Mouse (Mus musculus): ENCODE data around the gene Psmb7.

Gene Psmb7

DNA sequence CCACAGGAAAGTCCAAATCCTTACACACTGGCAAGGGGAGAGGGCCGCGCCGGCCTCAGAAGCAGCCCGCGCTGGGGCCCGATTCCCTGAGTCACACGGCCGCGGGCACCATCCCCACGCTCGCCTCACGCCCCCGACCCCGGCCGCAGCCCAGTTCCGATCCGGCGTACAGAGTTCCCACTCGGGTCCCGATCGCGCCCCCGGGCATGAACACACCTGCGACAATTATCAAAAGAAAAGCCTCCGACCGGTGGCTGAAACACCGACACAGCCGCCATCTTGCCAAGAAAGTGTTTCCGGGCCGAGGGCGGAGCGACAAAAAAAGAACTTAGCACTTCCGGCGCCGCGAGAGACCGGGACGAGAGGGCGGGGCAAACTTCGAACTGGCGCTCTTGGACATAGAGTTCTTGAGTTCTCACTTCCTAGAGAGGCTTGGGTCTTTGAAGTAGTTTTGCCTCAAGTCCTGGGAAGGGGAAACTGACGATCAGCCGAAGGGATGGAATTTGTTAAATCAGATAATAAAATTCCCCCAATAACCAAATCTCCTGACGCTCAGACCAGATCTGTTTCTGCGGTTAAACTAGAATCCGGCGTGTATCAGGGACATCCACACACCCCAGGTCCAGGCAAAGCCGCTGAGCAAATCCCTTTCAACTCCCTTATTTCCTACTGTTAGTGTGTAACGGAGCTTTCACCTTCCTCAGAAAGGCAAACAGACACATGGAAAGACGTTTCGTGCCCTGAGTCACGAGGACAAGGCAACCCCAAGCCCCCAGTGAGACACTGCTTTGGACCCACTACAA, at the start of gene Psmb7:
Psmb7 (minus strand) TSS at position 463 of the 803 bp plus-strand sequence.
- DNase-seq (ENCODE audit: low spot score in 2 of 2), result peak; percentile 69 to 84

DNA sequence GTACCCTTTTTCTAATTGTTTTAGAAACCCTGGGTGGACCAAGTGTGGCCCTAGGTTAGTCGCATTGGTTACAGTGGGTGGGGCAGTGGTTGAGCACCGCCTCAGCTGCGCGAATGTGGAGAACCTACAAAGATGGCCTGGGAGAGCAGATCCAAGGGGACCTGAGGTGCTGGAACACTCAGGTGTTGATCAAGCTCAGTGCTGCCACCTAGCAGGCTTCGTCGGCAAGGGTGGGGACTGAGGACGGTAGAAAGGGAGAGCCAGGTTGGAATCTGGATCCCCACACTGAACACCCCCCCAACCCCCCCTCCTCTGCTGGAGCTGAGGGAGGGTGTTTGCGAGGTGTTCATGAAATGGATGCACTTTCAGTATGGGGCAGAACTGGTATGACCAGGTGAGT, 47.7 kb upstream of the Psmb7 start:
- DNase-seq (ENCODE audit: low spot score in 2 of 2), result peak in 1 of 2 experiments; percentile 48

- no peak for DNase-seq (ENCODE audit: low spot score in 2 of 2)
Observed at GRCm38 (mm10) chr2:38689881-38690280, 46.0 kb upstream of the Psmb7 start.

DNA sequence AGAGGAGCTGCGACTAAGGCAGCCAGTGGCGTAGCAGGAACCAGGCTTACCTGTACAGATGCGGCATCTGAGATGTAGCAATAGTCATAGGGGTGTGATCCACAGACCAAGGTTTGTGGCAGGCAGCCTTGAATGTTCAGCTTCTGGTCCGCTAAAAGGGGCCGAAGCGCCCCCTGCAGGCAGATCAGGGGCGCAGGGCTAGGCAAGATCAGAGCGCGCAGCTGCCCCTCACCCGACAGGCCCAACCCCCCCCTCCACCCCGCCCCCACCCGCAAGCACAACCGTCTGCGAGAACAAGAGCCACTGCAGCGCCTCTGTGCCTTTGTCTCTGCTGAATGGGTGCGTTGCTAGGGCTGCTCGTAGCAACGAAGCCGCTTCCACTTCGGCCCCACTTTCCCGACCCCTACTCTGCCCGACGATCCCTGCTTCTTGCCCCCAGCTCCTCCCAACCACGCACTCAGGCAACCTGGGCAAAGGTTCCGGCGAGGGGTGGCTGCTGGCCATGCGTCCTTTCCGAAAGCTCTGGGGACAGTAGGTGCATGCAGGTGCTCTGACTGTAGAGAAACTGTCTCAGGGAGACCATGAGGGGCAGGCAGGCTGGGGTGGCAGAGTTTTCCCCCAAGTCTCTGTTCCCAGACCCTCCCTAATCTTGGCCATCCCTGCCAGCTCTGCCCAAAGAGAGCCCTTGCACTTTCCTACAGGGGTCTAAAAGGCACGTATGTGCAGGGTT, 45.1 kb upstream of the Psmb7 start:
- peak; percentile 54 to 78 for DNase-seq (ENCODE audit: low spot score in 2 of 2)

- DNase-seq (ENCODE audit: low spot score in 2 of 2), result no peak
Observed at GRCm38 (mm10) chr2:38685746-38686145, 41.9 kb upstream of the Psmb7 start.

DNA sequence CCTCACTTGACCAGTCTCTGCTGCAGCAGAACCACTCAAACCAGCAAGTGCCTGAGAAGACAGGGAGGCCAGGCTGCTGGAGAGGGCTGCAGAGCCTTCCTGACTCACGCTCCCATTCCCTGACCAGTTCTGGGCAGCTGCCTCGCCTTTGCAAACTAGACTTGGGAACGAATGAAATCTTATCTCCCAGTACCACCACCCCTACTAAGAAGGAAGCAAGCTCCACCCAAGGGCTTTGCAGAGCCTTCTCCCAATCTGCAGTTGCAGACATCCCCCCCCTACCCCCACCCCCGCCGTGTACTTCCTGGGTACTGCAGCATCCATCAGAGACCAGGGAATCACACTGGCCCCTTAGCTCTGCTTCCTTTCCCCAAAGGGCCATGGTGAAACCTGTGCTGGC, 39.2 kb upstream of the Psmb7 start:
- no peak for DNase-seq (ENCODE audit: low spot score in 2 of 2)

GRCm38 (mm10) chr2:38682209-38682608, 38.3 kb upstream of the Psmb7 start:
- no peak for DNase-seq (ENCODE audit: low spot score in 2 of 2)

GRCm38 (mm10) chr2:38678947-38679346, 35.1 kb upstream of the Psmb7 start:
- DNase-seq (ENCODE audit: low spot score in 2 of 2), result no peak

- no peak for DNase-seq (ENCODE audit: low spot score in 2 of 2)
Observed at GRCm38 (mm10) chr2:38675366-38675969, 31.6 kb upstream of the Psmb7 start.

GRCm38 (mm10) chr2:38672496-38672895, 28.6 kb upstream of the Psmb7 start:
- DNase-seq (ENCODE audit: low spot score in 2 of 2), result no peak

GRCm38 (mm10) chr2:38668802-38669580, 25.1 kb upstream of the Psmb7 start:
- no peak for DNase-seq (ENCODE audit: low spot score in 2 of 2)

GRCm38 (mm10) chr2:38661398-38661797, 17.5 kb upstream of the Psmb7 start:
- no peak for DNase-seq (ENCODE audit: low spot score in 2 of 2)

DNA sequence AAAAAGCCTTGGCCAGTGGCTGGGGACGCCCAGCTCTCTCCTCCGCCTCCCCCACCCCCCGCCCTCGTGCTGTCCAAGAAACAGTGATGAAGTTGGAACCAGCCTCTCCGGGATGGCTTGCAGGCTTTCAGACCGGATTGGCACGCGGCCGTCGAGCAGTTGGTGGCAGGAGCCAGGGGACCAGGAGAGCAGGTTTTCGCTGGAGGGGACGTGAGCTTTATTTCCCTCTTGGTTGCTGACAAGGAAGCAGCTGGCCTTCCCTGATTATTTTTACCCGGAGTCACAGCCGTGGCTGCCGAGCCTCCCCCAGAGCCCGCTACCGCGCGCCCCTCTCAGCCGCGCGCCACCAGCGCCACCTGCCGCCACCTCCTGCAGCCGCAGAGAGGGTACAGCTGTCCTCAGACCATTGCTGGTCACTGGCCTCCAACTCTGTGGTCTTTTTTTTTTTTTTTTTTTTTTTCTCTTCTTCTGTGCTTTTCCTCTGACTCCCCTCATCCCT, 14.5 kb upstream of the Psmb7 start:
- peak; percentile 68 to 87 for DNase-seq (ENCODE audit: low spot score in 2 of 2)

GRCm38 (mm10) chr2:38653694-38654093, 9.8 kb upstream of the Psmb7 start:
- DNase-seq (ENCODE audit: low spot score in 2 of 2), result no peak

DNA sequence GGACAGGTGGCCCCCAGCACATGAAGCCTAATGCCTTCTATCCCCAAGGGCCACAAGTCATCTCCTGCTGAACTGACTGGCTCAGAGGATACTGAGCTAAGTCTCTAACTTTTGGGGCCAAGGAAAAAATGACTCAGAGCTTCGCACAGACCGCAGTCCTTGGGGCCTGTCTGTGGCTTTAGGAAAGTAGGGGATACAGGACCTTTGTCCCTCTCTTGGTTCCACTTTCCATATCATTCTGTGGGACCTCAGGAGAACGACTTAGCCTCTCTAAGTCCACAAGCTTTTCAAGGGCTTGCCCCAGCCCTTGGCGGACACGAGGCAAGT, 9.4 kb upstream of the Psmb7 start:
- DNase-seq (ENCODE audit: low spot score in 2 of 2), result no peak

DNA sequence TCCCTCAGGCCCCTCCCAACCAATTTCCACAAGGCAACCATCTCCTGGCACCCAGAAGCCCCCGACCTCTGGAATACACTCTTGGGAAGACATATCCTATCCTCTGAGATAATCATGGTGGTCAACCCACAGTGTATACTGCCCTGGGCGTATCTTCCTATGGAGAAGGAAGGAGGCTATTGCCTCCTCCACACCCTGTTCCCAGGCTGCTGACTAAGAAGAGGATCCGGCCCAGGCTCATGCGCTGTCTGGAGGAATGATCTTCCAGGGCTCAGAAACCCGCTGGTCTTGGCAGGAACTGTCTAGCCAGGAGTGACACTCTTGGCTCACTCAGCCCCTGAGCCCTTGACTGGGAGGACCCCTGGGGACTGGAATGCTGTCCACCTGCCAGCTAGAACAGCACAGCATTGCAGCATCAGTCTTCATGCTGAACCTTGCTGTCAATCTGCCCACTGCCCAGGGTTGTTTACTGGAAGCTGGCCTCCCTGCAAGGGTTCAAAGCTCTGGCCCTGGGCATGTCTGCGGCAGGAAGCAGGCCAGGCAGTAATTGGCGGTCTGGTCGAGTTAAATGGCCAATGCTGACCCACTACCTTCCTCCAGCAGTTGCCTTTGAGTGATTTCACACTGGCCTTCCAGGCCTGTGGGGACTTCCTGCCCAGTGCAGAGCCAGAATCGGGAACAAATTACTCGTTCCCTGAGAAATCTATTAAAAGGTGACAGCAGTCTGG, 8.8 kb upstream of the Psmb7 start:
- DNase-seq (ENCODE audit: low spot score in 2 of 2), result peak in 1 of 2 experiments; percentile 36

DNA sequence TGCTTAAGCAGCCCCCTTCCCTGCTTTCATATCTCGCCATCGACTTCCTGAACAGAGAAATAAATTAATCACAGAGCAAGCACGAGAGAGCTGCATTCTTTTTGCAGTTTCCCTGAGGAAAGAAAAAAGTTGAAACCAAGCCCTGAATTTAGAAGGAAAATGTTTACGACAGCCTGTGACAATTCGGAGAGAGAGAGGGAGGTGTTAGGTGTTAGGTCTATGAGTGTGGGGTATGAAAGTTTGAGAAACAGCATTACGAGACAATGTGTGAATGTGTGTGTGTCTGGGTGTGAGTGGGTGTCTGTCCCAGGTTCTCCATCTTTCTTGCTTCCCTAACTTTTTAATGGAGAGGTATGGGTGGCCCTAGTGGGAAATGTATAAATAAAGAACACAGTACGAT, 8.2 kb upstream of the Psmb7 start:
- no peak for DNase-seq (ENCODE audit: low spot score in 2 of 2)

GRCm38 (mm10) chr2:38650340-38650739, 6.5 kb upstream of the Psmb7 start:
- no peak for DNase-seq (ENCODE audit: low spot score in 2 of 2)

DNA sequence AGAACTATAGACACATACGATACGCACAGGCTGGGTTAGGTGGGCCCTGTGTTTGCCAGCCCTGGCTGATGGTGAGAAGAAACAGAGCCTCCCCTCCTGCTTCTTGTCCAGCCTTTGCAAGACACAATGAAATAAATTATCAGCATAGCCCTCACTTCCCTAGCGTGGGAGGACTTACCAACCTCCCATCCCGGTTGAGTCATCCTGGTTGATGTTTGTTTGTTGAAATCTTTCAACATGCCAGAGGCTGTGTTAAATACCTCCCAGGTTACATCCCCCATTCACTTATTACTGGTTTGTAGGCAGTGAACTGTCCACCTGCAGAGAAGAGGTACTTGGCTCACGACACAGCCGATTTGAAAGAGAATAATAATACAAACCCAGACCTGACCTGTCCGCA, 3.8 kb upstream of the Psmb7 start:
- no peak for DNase-seq (ENCODE audit: low spot score in 2 of 2)

GRCm38 (mm10) chr2:38647201-38647606, 3.3 kb upstream of the Psmb7 start:
- DNase-seq (ENCODE audit: low spot score in 2 of 2), result peak in 1 of 2 experiments; percentile 15

DNA sequence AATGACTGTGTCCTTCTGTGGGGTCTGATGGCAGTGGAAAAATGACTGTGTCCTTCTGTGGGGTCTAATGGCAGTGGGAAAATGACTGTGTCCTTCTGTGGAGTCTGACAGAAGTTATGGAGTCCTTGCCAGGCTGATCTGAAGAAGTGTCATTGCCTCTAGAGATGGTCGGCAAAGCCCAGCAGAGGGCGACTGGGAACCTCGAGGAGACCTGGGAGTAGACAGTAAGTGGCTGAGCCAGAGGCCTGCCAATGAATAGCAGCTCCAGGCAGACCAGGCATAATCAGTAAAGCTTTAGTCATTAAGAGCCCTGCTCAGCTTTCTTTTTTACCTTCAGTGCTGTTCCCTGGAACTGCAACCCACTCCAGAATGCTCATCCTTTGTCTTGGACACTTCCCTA, 2.0 kb upstream of the Psmb7 start:
- peak; percentile 58 to 68 for DNase-seq (ENCODE audit: low spot score in 2 of 2)
